Mouse (Mus musculus): ENCODE data around the gene Slc9a6.

GRCm38 (mm10) chrX:56682156-56682720 is 72.7 kb downstream of the Slc9a6 start:
- TF ChIP-seq CTCF (IDR thresholded peaks at IDR 0.05; ENCODE audit: control insufficient read depth, insufficient read depth, low read length) (no peak), POLR2A (IDR thresholded peaks at IDR 0.05; ENCODE audit: borderline replicate concordance, control insufficient read depth, low read depth, low read length) (no peak)

Measured in bone marrow, adult 2 months (tissue).